Mouse (Mus musculus): ENCODE results near the gene Olfr1555-ps1. TPM values are rescaled to one million over a fixed set of nuclear protein-coding genes. Genes with fewer than 3 reads are reported as not detected.
A peak's percentile ranks its signal among the peaks of the same experiment; 100 is the strongest.
"Not testable (repeated sequence)": the region's sequence is repeated elsewhere in the genome, so short reads cannot be mapped to it uniquely, and the experiment has no call there.

Gene Olfr1555-ps1
- total RNA-seq (2021): not detected

GRCm38 (mm10) chr19:12170062-12170599 lies at the start of gene Olfr1555-ps1:
Gene Olfr1555-ps1, minus strand, starts transcription at chr19:12170112.
- intact Hi-C loops (cut with DNase I); DNase-seq (ENCODE audit: low spot score in 2 of 2): not testable (repeated sequence)

- intact Hi-C loops (cut with DNase I): no loop called here
- no peak for DNase-seq (ENCODE audit: low spot score in 2 of 2)
These were observed 30.4 kb upstream of the Olfr1555-ps1 start, which contains the start of gene Olfr1431 for GRCm38 (mm10) chr19:12200334-12200733. Gene Olfr1431, plus strand, starts transcription at chr19:12200634.

DNA sequence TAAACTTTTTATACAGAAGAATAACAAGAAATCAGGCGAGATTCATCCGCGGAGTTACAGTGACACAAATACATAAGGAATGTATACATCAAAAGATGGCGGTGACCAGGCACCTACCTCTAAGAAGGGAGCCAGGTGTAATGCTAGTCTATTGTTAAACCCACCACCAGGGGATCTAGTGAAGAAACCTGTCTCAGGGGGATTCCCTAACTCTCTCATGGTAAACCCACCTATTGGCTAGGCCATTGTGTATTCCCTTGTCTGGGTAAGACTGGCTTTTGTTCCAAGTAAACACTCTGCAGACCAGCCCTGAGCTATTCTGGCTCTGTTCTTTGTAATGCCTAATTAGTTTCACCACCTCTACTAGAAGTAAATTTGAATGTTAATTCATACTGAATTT lies 29.2 kb upstream of the Olfr1555-ps1 start:
- intact Hi-C loops (cut with DNase I); DNase-seq (ENCODE audit: low spot score in 2 of 2): not testable (repeated sequence)

GRCm38 (mm10) chr19:12175431-12175830 lies 5.5 kb upstream of the Olfr1555-ps1 start:
- intact Hi-C loops (cut with DNase I): not testable (repeated sequence)
- peak in 1 of 2 experiments; percentile 47 for DNase-seq (ENCODE audit: low spot score in 2 of 2)

- intact Hi-C loops (cut with DNase I): loop anchor here (2.0 kb wide), 1 partner anchor 41 kb away; no protein-coding TSS in a partner anchor
- DNase-seq (ENCODE audit: low spot score in 2 of 2): peak in 1 of 2 experiments; percentile 80
These were observed 24.5 kb downstream of the Olfr1555-ps1 start for GRCm38 (mm10) chr19:12145452-12145851.

DNA sequence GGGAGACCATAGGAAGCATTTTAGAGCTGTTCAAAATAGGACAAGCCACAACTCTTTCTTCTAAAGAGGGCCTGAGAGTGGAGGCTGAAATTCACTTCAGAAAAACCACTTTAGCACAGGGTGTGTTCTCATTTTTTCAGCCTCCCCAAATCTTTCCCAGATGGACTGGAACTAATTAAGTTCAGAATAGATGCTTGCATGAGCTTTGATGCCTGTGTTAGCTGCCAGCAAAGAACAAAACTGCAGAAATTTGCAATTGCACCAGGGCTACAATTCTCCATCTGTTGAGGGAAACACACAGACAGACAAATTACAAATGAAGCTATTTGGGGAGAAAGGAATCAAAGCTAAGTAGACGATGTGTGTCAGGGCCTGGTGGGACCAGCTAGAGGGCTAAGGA lies 26.6 kb downstream of the Olfr1555-ps1 start:
- peak; percentile 46 to 94 for DNase-seq (ENCODE audit: low spot score in 2 of 2)
- intact Hi-C loops (cut with DNase I): loop anchor here (5.0 kb wide), 2 partner anchors 269 to 359 kb away; partner anchors contain the start of gene Dtx4

GRCm38 (mm10) chr19:12134289-12134688 lies 35.6 kb downstream of the Olfr1555-ps1 start:
- intact Hi-C loops (cut with DNase I): loop anchor here (10.0 kb wide), 1 partner anchor 461 kb away; the partner anchor contains the start of gene Gm4952
- DNase-seq (ENCODE audit: low spot score in 2 of 2): peak; percentile 42 to 75

DNA sequence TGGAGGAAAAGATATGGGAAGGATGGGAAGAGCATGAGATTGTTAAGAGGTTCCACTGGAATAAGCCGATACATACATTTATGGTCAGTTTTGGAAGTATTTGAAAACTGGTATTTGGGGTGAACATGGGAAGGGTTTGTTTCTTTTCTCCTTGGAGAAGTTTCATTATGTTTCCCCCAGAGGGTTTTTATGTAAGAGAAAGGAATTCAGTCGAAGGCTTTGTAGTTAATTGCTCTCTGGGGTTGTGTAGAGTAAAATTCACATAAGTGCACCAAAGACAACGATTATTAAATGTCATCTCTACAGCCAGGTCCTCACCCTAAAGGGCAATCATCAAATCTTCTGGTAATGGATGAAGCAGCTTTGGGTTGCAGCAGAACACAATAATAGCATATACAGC lies 46.8 kb downstream of the Olfr1555-ps1 start, which contains the start of gene Olfr76:
Gene Olfr76 (minus strand): TSS at position 101 of the 400 bp plus-strand sequence.
- intact Hi-C loops (cut with DNase I): no loop called here
- DNase-seq (ENCODE audit: low spot score in 2 of 2): no peak

GRCm38 (mm10) chr19:12116464-12116863 lies 53.4 kb downstream of the Olfr1555-ps1 start:
- intact Hi-C loops (cut with DNase I): no loop called here
- DNase-seq (ENCODE audit: low spot score in 2 of 2): no peak

GRCm38 (mm10) chr19:12115797-12116196 lies 54.1 kb downstream of the Olfr1555-ps1 start, which contains the start of gene Olfr1428:
Gene Olfr1428, minus strand, starts transcription at chr19:12115897.
- intact Hi-C loops (cut with DNase I): no loop called here
- no peak for DNase-seq (ENCODE audit: low spot score in 2 of 2)

Other genes starting within 250 kb of the Olfr1555-ps1 start
- gene Osbp, start 204.2 kb downstream of the Olfr1555-ps1 start, total RNA-seq (2021): 10 to 100 TPM; 55.3 to 58.9 TPM
- not detected for gene Olfr1423, start 128.8 kb downstream of the Olfr1555-ps1 start, total RNA-seq (2021)
- not detected for gene Olfr1424, start 107.4 kb downstream of the Olfr1555-ps1 start, total RNA-seq (2021)
- gene Olfr1425, start 92.4 kb downstream of the Olfr1555-ps1 start, total RNA-seq (2021): not detected
- gene Olfr1426, start 78.1 kb downstream of the Olfr1555-ps1 start, total RNA-seq (2021): not detected
- gene Olfr1427, start 66.8 kb downstream of the Olfr1555-ps1 start, total RNA-seq (2021): not detected
- not detected for gene Olfr1428, start 54.2 kb downstream of the Olfr1555-ps1 start, total RNA-seq (2021)
- not detected for gene Olfr76, start 46.9 kb downstream of the Olfr1555-ps1 start, total RNA-seq (2021)
- gene Olfr1431, start 30.5 kb upstream of the Olfr1555-ps1 start, total RNA-seq (2021): not detected
- not detected for gene Olfr1432, start 62.5 kb upstream of the Olfr1555-ps1 start, total RNA-seq (2021)
- not detected for gene Olfr262, start 71.5 kb upstream of the Olfr1555-ps1 start, total RNA-seq (2021)
- gene Olfr235, start 90.9 kb upstream of the Olfr1555-ps1 start, total RNA-seq (2021): not detected
- not detected for gene Olfr1434, start 109.7 kb upstream of the Olfr1555-ps1 start, total RNA-seq (2021)
- not detected for gene Olfr1436, start 129.0 kb upstream of the Olfr1555-ps1 start, total RNA-seq (2021)
- gene Olfr1437, start 155.0 kb upstream of the Olfr1555-ps1 start, total RNA-seq (2021): not detected
- not detected for gene Olfr1438-ps1, start 165.8 kb upstream of the Olfr1555-ps1 start, total RNA-seq (2021)
- gene Olfr1440, start 217.2 kb upstream of the Olfr1555-ps1 start, total RNA-seq (2021): not detected
- not detected for gene Olfr1441, start 247.3 kb upstream of the Olfr1555-ps1 start, total RNA-seq (2021)